Mouse (Mus musculus): ENCODE results near the gene Timp2.

DNA sequence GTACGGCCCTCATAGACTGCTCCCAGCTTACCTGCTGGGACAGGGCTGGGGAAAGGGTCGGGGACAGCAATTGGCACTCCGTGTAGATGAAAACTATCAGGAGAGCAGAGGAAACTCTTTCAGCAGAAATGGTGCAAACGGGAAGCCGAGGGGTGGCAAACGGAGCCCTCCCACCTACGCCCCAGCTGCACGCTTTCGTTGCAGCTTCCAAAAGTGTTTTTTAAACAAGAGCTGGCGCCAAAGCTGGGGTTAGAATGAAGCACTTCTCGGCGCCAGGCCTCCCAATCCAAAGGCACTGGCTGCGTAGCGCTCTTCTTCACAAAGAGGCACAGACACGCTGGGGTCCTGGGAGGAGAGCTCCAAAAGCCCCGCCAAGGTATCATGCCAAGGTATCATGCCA, 24.8 kb downstream of the Timp2 start:
- TF ChIP-seq CTCF (IDR thresholded peaks at IDR 0.05; ENCODE audit: borderline replicate concordance, insufficient read depth, low read length) = no peak
- no peak for TF ChIP-seq POLR2A (IDR thresholded peaks at IDR 0.05; ENCODE audit: low read depth, low read length)

All from embryonic fibroblast, embryonic 13.5 days (primary cell).